Mouse (Mus musculus): ENCODE measurements around the gene Aldh1b1.

DNA sequence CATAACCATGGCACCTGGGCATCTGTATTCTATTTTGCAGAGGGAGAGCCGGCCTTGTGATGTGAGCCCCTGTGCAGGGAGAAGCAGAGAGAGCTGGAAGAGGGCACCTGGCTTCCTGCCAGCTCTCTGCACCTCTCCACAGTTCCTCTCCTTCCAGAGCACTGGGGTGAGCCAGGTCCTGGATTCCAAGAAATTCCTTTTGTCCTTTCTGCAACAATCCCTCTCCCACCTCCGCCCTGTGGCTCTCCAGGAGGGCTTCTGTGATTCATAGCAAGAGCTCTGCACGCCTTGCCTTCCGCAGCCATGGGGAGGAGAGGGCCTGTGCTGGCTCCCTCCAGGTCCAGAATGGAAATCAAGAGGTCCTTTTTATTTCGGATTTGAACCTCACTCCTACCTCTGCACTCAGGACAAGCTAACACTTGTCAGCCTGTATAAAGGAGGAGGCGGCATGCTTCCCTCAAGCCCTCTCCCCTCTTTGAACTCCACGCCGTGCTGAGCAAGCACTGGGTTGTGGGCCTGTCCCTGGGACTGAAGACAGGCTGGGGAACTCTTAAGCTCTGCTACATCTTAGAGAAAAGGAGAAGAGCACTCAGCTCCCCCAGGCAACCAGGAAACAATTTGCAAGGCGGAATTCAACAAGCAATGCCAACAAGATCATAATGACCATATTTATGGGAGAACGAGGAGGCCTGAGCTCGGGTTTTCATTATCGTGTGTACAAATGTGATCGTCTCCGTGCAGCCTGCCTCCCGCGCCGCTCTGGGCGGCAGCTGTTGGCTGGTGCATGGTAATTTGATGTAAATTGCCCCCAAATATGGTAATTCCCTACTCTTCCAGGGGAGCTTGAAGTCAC, 35.3 kb upstream of the Aldh1b1 start:
- TF ChIP-seq CTCF (conservative IDR thresholded peaks at IDR 0.05; ENCODE audit: low read length) (no peak), NANOG (IDR thresholded peaks at IDR 0.05; ENCODE audit: borderline replicate concordance, low read length) (no peak)

Measured in E14TG2a.4 (cell line).